Mouse (Mus musculus) embryonic facial prominence, embryonic 13.5 days (tissue): ENCODE measurements at regions not wholly inside any gene's neighbourhood (a gene's known extent, or its start where the extent isn't known, plus 50 kb on each side); places are given as distances from the start of the nearest gene placed in this dataset.

Experiments used
- ATAC-seq: fragments of 200-750 bp; cut with Nextera tagmentation; 2 replicates; pipeline ENCODE4 v1.8.0; 2017; ENCODE audit warnings: low read depth; ENCODE audit not compliant: insufficient number of reproducible peaks, insufficient read depth, low FRiP score, low TSS enrichment
- H3K27ac ChIP-seq: fragments of 300-500 bp; sonication (generic); 2 replicates; pipeline ENCODE4 v1.5.1; 2015; ENCODE audit warnings: moderate library complexity, mild to moderate bottlenecking, inconsistent platforms
- H3K27me3 ChIP-seq: fragments of 300-500 bp; sonication (generic); 2 replicates; pipeline ENCODE4 v1.6.1; 2015; ENCODE audit warnings: mild to moderate bottlenecking, inconsistent platforms
- H3K36me3 ChIP-seq: fragments of 300-500 bp; sonication (generic); 2 replicates; pipeline ENCODE4 v1.6.1; 2015; ENCODE audit warnings: mild to moderate bottlenecking, inconsistent platforms
- H3K4me1 ChIP-seq: fragments of 300-500 bp; sonication (generic); 2 replicates; pipeline ENCODE4 v1.6.1; 2015; ENCODE audit warnings: inconsistent platforms
- H3K4me2 ChIP-seq: fragments of 300-500 bp; sonication (generic); 2 replicates; pipeline ENCODE4 v1.6.1; 2015; ENCODE audit warnings: moderate library complexity, mild to moderate bottlenecking, inconsistent platforms
- H3K4me3 ChIP-seq: fragments of 300-500 bp; sonication (generic); 2 replicates; pipeline ENCODE4 v1.5.1; 2015; ENCODE audit warnings: mild to moderate bottlenecking, inconsistent platforms
- H3K9ac ChIP-seq: fragments of 300-500 bp; sonication (generic); 2 replicates; pipeline ENCODE4 v1.6.1; 2015; ENCODE audit warnings: mild to moderate bottlenecking, inconsistent platforms
- H3K9me3 ChIP-seq: fragments of 300-500 bp; sonication (generic); 2 replicates; pipeline ENCODE4 v1.6.1; 2016; ENCODE audit warnings: inconsistent platforms
- WGBS: fragments of 180-500 bp; shearing (Covaris S2); methylation state at CpG from one replicate; pipeline ENCODE4 v1.1.7; 2015; ENCODE audit warnings: mixed read lengths; 5-methylcytosine and 5-hydroxymethylcytosine counted together

DNA sequence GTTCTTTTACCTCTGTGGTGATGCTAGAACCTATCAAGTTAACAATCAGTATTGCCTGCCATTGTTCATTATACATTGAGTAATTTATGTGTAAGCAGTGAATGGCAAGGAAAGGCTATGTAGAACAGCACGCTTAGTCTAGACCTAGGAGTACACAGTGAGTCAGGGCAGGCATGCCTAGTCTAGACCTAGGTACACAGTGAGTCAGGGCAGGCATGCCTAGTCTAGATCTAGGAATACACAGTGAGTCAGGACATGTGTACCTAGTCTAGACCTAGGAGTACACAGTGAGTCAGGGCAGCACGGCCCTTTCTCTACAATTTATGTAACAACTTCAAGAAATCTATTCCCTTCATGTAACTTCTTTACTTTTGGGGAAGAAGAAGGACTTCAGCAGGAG is 347.2 kb downstream of the Tmem232 start:
- Histone ChIP-seq H3K4me2 (no peak overlapping the region), H3K9ac (no peak overlapping the region), H3K27me3 (no peaks in the 10 kb centered on the region), H3K4me1 (peaks cover 8% of the 10 kb centered on the region; the same call in 1 of the 2 replicates), H3K4me3 (no peak overlapping the region), H3K36me3 (no peaks in the 10 kb centered on the region), H3K27ac (no peak overlapping the region), H3K9me3 (no peaks in the 10 kb centered on the region)
- 79% methylated on average over 2 of the region's 2 CpGs for WGBS
- ATAC-seq, result no peak

DNA sequence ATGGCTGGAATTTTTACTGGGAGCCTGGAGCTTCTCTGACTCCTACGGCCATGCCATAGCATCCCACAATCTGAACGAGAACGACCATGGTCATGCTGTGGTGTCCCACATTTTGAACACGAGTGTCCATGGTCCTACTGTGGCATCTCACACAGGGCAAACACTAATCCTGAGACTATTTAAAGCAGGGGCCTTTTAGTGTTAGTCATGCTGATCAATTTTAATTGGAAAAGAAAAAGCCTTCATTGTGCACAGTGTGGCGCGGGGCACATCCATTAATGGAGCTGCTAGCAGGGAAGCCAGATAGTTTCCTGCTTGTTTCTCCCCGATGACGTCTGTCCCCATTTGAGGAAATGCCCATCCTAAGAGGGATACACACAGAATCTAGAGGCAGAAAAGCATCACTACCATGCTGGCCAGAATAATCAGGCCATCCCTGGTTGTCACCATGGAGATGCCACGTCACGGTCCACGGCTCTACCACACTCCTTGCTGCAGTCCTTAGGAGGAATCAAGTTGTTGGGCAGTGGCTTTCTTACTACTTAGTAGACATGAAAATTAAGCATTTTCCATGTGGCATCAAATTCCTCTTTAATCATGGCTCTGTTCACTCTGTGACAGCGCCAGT is 348.0 kb downstream of the Tmem232 start:
- Histone ChIP-seq H3K4me1 (peaks cover 8% of the 10 kb centered on the region; the same call in 1 of the 2 replicates), H3K27me3 (no peaks in the 10 kb centered on the region), H3K9ac (no peak overlapping the region), H3K36me3 (no peaks in the 10 kb centered on the region), H3K4me2 (no peak overlapping the region), H3K4me3 (no peak overlapping the region), H3K27ac (no peak overlapping the region), H3K9me3 (no peaks in the 10 kb centered on the region)
- ATAC-seq, result no peak
- WGBS, result 85% methylated on average over 12 of the region's 12 CpGs

GRCm38 (mm10) chr17:65190839-65191591 is 349.6 kb downstream of the Tmem232 start:
- no peaks in the 10 kb centered on the region for H3K27me3 ChIP-seq
- no peak overlapping the region for H3K9ac ChIP-seq
- H3K4me3 ChIP-seq, result no peak overlapping the region
- no peak for ATAC-seq
- no peaks in the 10 kb centered on the region for H3K36me3 ChIP-seq
- WGBS, result 57% methylated on average over 12 of the region's 12 CpGs
- H3K27ac ChIP-seq, result no peak overlapping the region
- no peaks in the 10 kb centered on the region for H3K9me3 ChIP-seq
- peaks cover 8% of the 10 kb centered on the region; the same call in 1 of the 2 replicates for H3K4me1 ChIP-seq
- H3K4me2 ChIP-seq, result no peak overlapping the region

DNA sequence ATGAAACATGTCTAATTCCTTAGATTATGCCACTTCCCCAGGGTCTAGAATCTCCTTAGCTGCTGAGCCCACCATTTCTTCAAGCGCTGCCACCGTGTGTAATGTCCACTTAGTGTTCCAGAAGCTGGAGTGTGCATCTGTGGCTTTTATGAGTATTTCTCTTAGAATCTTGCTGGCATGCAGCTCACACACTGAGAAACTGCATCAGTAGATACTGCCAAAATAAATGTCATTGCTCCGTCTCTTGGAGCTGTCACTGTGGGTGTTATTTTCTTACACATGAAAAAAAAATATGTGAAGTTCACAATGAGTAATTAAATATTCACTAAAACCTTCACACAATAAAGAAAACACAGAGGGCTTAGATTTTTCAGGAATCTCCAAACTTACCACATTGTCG is 345.3 kb upstream of the 4930583I09Rik start:
- ATAC-seq, result no peak
- H3K9me3 ChIP-seq, result no peaks in the 10 kb centered on the region

GRCm38 (mm10) chr17:65175770-65176169 is 339.9 kb upstream of the 4930583I09Rik start:
- no peaks in the 10 kb centered on the region for H3K9me3 ChIP-seq
- no peak overlapping the region for H3K4me2 ChIP-seq
- H3K27ac ChIP-seq, result no peak overlapping the region
- ATAC-seq, result no peak
- no peaks in the 10 kb centered on the region for H3K36me3 ChIP-seq
- no peak overlapping the region for H3K4me3 ChIP-seq
- H3K9ac ChIP-seq, result no peak overlapping the region
- peaks cover 6% of the 10 kb centered on the region; the same call in 1 of the 2 replicates for H3K4me1 ChIP-seq
- no peaks in the 10 kb centered on the region; the same call in 1 of the 2 replicates for H3K27me3 ChIP-seq
- WGBS, result 50% methylated on average over 4 of the region's 4 CpGs

More for the DNA sequence above, 345.3 kb upstream of the 4930583I09Rik start:
- no peak overlapping the region for H3K4me3 ChIP-seq
- 75% methylated on average over 4 of the region's 4 CpGs for WGBS
- H3K9ac ChIP-seq, result no peak overlapping the region
- no peak overlapping the region for H3K4me2 ChIP-seq
- no peaks in the 10 kb centered on the region; the same call in 1 of the 2 replicates for H3K27me3 ChIP-seq
- H3K4me1 ChIP-seq, result no peaks in the 10 kb centered on the region
- no peak overlapping the region for H3K27ac ChIP-seq
- no peaks in the 10 kb centered on the region for H3K36me3 ChIP-seq

DNA sequence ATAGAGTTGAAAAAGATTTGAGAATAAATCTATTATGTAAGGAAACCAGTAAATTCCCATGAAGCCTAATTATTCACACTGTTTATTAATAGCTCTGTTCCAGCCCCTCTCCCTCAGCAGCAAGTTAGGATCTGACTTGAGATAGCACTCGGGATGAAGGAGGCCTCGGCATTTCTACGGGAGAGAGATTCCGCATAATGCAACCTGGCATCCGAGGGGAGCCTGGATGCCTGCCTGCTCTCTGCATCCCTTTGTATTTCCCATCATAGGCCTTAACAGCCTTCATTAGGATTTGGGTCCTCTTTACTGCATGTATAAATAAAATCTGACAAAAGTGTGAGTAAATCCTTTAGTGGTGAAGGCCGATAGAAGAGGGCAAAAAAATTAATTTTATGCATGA is 338.2 kb upstream of the 4930583I09Rik start:
- H3K9me3 ChIP-seq, result no peaks in the 10 kb centered on the region
- 84% methylated on average over 6 of the region's 6 CpGs for WGBS
- no peak overlapping the region for H3K9ac ChIP-seq
- H3K27me3 ChIP-seq, result no peaks in the 10 kb centered on the region; the same call in 1 of the 2 replicates
- no peak overlapping the region for H3K4me2 ChIP-seq
- no peak overlapping the region for H3K27ac ChIP-seq
- peaks cover 6% of the 10 kb centered on the region; the same call in 1 of the 2 replicates for H3K4me1 ChIP-seq
- no peaks in the 10 kb centered on the region for H3K36me3 ChIP-seq
- H3K4me3 ChIP-seq, result no peak overlapping the region
- no peak for ATAC-seq

- H3K4me3 ChIP-seq, result no peak overlapping the region
- no peak overlapping the region for H3K4me2 ChIP-seq
- no peak overlapping the region for H3K27ac ChIP-seq
- H3K4me1 ChIP-seq, result peaks cover 6% of the 10 kb centered on the region; the same call in 1 of the 2 replicates
- WGBS, result 85% methylated on average over 3 of the region's 3 CpGs
- no peaks in the 10 kb centered on the region for H3K36me3 ChIP-seq
- no peak overlapping the region for H3K9ac ChIP-seq
- no peaks in the 10 kb centered on the region; the same call in 1 of the 2 replicates for H3K27me3 ChIP-seq
- ATAC-seq, result no peak
- H3K9me3 ChIP-seq, result no peaks in the 10 kb centered on the region
Measured at GRCm38 (mm10) chr17:65173236-65173635, 337.4 kb upstream of the 4930583I09Rik start.

GRCm38 (mm10) chr17:65170691-65171090 is 334.8 kb upstream of the 4930583I09Rik start:
- H3K9me3 ChIP-seq, result no peaks in the 10 kb centered on the region
- WGBS, result 62% methylated on average over 4 of the region's 4 CpGs

DNA sequence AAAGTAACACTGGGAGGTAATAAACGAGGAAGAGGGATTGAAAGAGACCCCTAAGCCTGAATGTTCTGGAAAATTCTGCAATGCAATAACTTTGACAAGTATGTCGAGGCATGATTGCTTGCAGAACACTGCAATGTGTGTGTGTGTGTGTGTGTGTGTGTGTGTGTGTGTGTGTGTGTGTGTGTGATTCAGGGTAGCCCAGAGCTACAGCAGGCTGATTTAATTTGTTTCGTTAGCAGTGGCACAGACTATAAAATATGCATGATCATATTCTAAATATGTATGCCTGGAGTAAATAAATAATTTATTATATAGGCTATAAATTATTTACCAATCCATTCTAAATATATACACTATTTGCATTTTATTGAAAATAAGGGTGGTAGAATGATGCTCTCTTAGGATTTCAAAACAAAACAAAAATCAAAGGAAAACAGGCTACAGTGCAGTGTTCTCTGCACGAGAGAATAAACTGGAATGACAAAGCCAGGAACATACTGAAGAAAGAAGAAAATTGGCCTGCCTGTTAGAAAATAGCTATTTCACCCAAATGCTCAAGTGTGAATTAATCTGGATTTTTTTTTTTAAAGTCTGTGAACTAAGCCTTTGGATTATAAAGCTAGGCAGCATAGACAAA is 334.2 kb upstream of the 4930583I09Rik start:
- no peak for ATAC-seq
- H3K27ac ChIP-seq, result no peak overlapping the region
- no peak overlapping the region for H3K4me3 ChIP-seq
- H3K9me3 ChIP-seq, result no peaks in the 10 kb centered on the region
- no peaks in the 10 kb centered on the region for H3K27me3 ChIP-seq
- H3K4me2 ChIP-seq, result no peak overlapping the region
- H3K4me1 ChIP-seq, result peaks cover 6% of the 10 kb centered on the region; the same call in 1 of the 2 replicates
- WGBS, result 68% methylated on average over 4 of the region's 4 CpGs
- H3K9ac ChIP-seq, result no peak overlapping the region
- H3K36me3 ChIP-seq, result no peaks in the 10 kb centered on the region

More at GRCm38 (mm10) chr17:65170691-65171090, 334.8 kb upstream of the 4930583I09Rik start:
- Histone ChIP-seq H3K36me3 (no peaks in the 10 kb centered on the region), H3K4me3 (no peak overlapping the region), H3K4me2 (no peak overlapping the region), H3K27me3 (no peaks in the 10 kb centered on the region), H3K27ac (no peak overlapping the region), H3K9ac (no peak overlapping the region), H3K4me1 (peaks cover 6% of the 10 kb centered on the region; the same call in 1 of the 2 replicates)
- ATAC-seq, result no peak

GRCm38 (mm10) chr17:65146376-65146775 is 310.5 kb upstream of the 4930583I09Rik start:
- Histone ChIP-seq H3K4me1 (no peaks in the 10 kb centered on the region), H3K4me2 (no peak overlapping the region), H3K27ac (no peak overlapping the region), H3K9me3 (no peaks in the 10 kb centered on the region), H3K27me3 (no peaks in the 10 kb centered on the region), H3K4me3 (no peak overlapping the region), H3K36me3 (no peaks in the 10 kb centered on the region), H3K9ac (no peak overlapping the region)
- 77% methylated on average over 2 of the region's 2 CpGs for whole genome bisulfite sequencing
- ATAC-seq, result no peak

DNA sequence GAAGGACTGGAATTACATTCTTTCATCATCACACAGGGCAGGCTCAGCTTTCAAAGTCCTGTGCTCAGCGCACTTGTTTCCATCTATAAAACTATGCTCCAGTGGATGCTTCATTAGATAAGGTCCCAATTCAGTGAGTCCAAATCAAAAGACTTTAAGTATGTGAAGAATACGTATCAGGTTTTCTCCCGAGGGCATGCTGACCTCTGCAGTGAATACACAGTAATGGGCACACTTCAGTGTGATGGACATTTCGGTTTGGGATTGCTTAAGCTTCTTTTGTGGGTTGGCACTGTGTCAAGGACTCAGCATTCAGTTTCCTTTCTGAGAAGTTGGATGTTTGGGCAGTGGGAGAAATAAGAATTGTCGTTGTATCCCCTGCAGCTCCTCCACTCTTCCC is 278.8 kb upstream of the 4930583I09Rik start:
- Histone ChIP-seq H3K27ac (no peak overlapping the region), H3K4me3 (no peak overlapping the region), H3K9me3 (no peaks in the 10 kb centered on the region), H3K27me3 (no peaks in the 10 kb centered on the region), H3K4me1 (no peaks in the 10 kb centered on the region), H3K4me2 (no peak overlapping the region), H3K36me3 (no peaks in the 10 kb centered on the region), H3K9ac (no peak overlapping the region)
- ATAC-seq, result no peak
- WGBS, result 63% methylated on average over 5 of the region's 5 CpGs
